Mouse (Mus musculus) bone marrow, adult 2 months (tissue): ENCODE data around the gene Wdr76.

Source experiments
- CTCF ChIP-seq: fragments of 200-500 bp; IDR thresholded peaks from 2 replicates; pipeline ENCODE4 v1.5.1; 2011; ENCODE audit warnings: low read length, control low read depth; ENCODE audit not compliant: control insufficient read depth, insufficient read depth
- POLR2A ChIP-seq: fragments of 200-500 bp; IDR thresholded peaks from 2 replicates; pipeline ENCODE4 v1.6.1; 2011; ENCODE audit warnings: low read depth, mild to moderate bottlenecking, control low read depth, low read length, borderline replicate concordance; ENCODE audit not compliant: control insufficient read depth

- TF ChIP-seq CTCF: no peak
- TF ChIP-seq POLR2A: no peak
These were observed 81.8 kb downstream of the Wdr76 start for GRCm38 (mm10) chr2:121588309-121588694.
